Mouse (Mus musculus) liver, adult 2 months (tissue): ENCODE data around the gene Akap12.

Experiments
- CTCF ChIP-seq: fragments of 200-500 bp; IDR thresholded peaks from 2 replicates; pipeline ENCODE4 v1.5.1; 2011; ENCODE audit warnings: low read depth, low read length, control low read depth
- POLR2A ChIP-seq: fragments of 200-500 bp; IDR thresholded peaks from 2 replicates; pipeline ENCODE4 v1.6.1; 2011; ENCODE audit warnings: low read length, control low read depth; ENCODE audit not compliant: insufficient read depth; ENCODE audit errors: extremely low read depth

- TF ChIP-seq CTCF, result no peak
- no peak for TF ChIP-seq POLR2A
Measured at GRCm38 (mm10) chr10:4323885-4324284, 57.7 kb downstream of the Akap12 start.
